Mouse (Mus musculus) lung, adult 2 months (tissue): ENCODE data around the gene Herc3.

Source experiments
- CTCF ChIP-seq: fragments of 200-500 bp; IDR thresholded peaks from 2 replicates; pipeline ENCODE4 v1.5.1; 2011; ENCODE audit warnings: mild to moderate bottlenecking, low read length, control low read depth; ENCODE audit not compliant: insufficient read depth
- POLR2A ChIP-seq: fragments of 200-500 bp; IDR thresholded peaks from 2 replicates; pipeline ENCODE4 v1.6.1; 2011; ENCODE audit warnings: low read depth, mild to moderate bottlenecking, control low read depth, low read length, borderline replicate concordance; ENCODE audit errors: extremely low read depth

DNA sequence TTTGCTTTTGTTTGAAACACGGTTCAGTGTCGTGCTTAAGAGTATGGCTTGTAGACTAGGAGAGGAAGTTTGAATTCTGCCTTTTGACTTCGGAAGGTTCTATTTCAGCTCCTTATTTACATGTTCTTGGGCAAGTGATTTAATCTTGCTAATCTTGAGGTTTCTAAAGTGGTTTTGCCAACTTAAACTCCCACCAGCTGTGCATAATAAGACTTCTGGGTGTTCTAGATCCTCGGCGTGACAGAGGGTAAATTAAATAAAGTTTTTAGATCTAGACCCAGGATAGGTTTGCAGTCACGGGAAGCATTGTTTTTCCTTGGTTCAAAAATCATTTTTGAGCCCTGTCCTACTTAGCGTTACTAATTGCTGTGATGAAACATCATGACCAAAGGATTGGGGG lies 3.2 kb downstream of the Herc3 start:
- TF ChIP-seq CTCF (no peak), POLR2A (no peak)
